Mouse (Mus musculus): ENCODE measurements at regions not wholly inside any gene's neighbourhood (a gene's known extent, or its start where the extent isn't known, plus 50 kb on each side); places are given as distances from the start of the nearest gene placed in this dataset.
"Not testable (repeated sequence)": the region's sequence is repeated elsewhere in the genome, so short reads cannot be mapped to it uniquely, and the experiment has no call there.

DNA sequence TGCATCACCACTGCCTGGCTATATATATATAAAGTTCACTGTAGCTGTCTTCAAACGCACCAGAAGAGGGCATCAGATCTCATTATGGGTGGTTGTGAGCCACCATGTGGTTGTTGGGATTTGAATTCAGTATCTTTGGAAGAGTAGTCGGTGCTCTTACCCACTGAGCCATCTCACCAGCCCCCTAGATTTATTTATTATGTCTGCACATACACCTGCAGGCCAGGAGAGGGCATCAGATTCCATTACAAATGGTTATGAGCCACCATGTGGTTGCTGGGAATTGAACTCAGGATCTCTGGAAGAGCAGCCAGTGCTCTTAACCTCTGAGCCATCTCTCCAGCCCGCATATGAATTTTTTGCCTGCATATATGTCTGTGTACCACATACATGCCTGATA, 120.4 kb upstream of the Haao start:
- H3K36me3 ChIP-seq (ENCODE audit: control insufficient read depth, insufficient read depth, low read length, poor library complexity, severe bottlenecking); H3K27me3 ChIP-seq (ENCODE audit: control insufficient read depth, insufficient read depth, low read length, poor library complexity, severe bottlenecking): not testable (repeated sequence)
- peak; percentile 21 for DNase-seq (ENCODE audit: low read depth, low spot score)

DNA sequence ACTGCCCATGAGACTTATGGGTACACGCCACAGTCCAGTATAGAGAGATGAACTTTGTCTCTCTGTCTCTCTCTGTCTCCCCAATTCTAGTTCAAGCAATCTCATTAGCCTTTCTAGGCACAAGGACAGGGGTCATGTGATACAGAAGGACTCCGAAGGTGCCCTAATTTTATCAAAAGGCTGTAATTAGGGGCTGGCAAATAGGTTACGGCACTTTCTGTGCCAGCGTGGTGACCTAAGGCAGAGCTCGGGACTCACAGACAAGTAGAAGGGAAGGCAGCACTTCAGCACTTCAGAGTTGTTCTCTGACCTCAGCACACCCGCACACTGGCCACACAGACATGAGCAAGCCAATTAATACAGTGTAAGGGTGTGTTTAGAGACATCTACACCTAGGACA, 119.2 kb upstream of the Haao start:
- no peaks in the 10 kb centered on the region for H3K36me3 ChIP-seq (ENCODE audit: control insufficient read depth, insufficient read depth, low read length, poor library complexity, severe bottlenecking)
- no peaks in the 10 kb centered on the region for H3K27me3 ChIP-seq (ENCODE audit: control insufficient read depth, insufficient read depth, low read length, poor library complexity, severe bottlenecking)
- no peak for DNase-seq (ENCODE audit: low read depth, low spot score)

DNA sequence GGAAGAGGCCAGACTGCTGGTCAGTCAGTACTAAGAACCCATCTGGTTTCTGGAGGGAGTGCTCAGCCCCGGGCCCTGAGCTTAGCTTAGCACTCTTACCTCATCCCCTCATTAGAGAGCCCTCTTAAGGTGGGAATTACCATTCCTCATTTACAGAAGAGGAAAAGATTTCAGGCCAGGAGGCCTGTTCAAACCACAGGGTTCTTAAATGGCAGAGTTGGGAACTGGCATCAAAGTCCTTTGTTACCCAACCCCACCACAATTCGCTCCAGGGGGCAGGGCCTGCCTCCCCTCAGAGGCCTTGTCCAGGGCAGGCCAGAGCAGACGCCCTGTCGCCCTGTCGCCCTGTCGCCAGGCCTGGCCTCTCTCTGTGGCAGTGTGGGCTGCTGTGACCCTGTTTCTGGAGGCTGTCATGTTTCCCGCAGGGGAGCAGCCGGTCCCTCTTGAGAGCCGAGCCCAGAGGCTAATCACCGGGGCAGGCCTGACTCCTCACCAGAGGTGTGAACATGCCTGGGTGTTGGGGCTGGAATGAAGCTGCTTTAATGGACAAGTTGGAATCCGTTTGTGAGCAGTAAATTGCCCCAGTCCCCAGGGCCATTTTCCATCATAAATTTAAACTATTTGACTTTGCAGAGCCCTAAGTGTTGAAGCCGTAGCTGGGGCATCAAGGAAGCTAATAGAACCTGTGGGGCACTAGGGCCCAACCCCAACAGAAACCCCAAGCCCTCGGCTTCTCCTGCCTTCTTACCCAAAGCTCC, 116.9 kb upstream of the Haao start:
- no peaks in the 10 kb centered on the region for H3K36me3 ChIP-seq (ENCODE audit: control insufficient read depth, insufficient read depth, low read length, poor library complexity, severe bottlenecking)
- no peaks in the 10 kb centered on the region for H3K27me3 ChIP-seq (ENCODE audit: control insufficient read depth, insufficient read depth, low read length, poor library complexity, severe bottlenecking)
- no peak for DNase-seq (ENCODE audit: low read depth, low spot score)

DNA sequence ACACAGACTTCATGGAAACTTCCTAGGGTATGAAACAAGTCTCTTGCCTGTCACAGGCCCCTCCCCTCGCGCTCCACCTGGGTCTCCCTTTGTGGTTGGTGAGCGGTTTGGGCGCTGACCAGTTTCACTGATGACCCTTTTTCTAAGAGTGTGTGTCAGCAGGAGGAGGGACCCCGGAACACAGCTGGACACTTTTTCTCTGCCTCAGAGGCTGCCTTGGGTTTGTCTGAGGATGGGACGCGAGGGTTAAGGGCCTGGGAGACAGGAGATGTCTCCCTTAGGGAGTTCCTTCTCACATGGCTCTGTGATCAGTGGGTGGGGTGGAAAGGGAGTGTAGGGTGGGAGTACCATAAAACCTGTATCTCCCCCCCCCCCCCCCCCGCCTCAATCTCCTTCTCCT, 115.8 kb upstream of the Haao start:
- DNase-seq (ENCODE audit: low read depth, low spot score): no peak
- no peaks in the 10 kb centered on the region for H3K36me3 ChIP-seq (ENCODE audit: control insufficient read depth, insufficient read depth, low read length, poor library complexity, severe bottlenecking)

DNA sequence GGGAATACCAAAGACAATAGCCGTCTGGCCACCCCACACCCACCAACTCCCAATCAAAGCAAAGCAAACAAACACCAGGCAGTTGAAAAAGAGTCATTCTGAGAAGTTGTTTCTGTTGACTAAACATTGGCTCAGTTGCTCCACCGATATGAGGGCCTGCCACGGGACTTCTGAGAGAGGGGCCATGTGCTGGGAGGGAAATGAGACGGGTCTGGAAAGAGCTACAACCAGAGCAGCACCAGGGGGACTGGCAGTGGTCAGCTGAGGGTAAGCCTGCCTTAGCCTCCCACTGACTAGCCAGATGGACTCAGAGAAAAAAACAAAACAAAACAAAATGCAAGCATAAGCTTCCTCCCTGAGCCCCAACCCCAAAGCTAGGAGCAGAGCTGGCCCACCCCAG, 115.1 kb upstream of the Haao start:
- no peak for DNase-seq (ENCODE audit: low read depth, low spot score)
- no peaks in the 10 kb centered on the region for H3K36me3 ChIP-seq (ENCODE audit: control insufficient read depth, insufficient read depth, low read length, poor library complexity, severe bottlenecking)
- no peaks in the 10 kb centered on the region for H3K27me3 ChIP-seq (ENCODE audit: control insufficient read depth, insufficient read depth, low read length, poor library complexity, severe bottlenecking)

More for the DNA sequence above, 115.8 kb upstream of the Haao start:
- H3K27me3 ChIP-seq (ENCODE audit: control insufficient read depth, insufficient read depth, low read length, poor library complexity, severe bottlenecking): no peaks in the 10 kb centered on the region

DNA sequence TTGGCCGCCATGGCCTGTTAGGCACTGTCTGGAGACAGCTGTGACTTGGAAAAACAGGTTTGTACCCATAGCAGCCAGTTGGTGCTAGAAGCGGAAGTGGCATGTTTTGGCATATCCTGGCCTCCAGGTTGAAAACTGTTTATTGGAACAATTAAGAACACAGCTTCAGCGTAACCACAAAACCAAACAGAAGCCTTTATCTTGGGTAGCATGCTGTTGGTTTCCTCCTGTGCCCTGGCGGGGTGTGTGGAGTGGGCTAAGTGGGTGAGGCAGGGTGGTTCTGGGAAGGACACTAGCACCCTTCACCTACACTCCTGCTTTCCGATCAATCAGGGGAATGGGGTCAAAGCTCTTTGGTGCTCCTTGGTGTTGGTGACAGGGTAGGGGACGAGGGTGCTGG, 114.4 kb upstream of the Haao start:
- no peaks in the 10 kb centered on the region for H3K36me3 ChIP-seq (ENCODE audit: control insufficient read depth, insufficient read depth, low read length, poor library complexity, severe bottlenecking)
- DNase-seq (ENCODE audit: low read depth, low spot score): no peak

DNA sequence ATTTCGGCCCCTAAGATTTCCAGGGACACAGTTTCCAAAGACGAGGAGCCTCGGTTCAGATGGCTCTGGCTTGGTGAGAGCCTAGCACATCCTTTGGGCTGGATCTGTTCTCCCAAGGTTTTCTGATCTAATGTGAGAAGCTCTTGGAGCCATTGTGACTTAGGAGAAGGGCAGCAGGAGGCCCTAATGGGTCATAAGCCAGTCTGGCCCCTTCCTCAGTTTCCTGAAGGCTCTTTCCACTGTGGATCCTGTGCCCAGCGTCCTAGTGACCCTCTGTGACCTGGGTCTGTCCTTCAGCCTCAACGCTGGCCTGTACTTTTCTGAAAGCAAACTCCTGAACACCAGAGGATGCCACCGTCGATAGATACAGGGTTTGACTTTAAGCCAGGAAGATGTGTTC, 113.1 kb upstream of the Haao start:
- Histone ChIP-seq H3K36me3 (ENCODE audit: control insufficient read depth, insufficient read depth, low read length, poor library complexity, severe bottlenecking) (no peaks in the 10 kb centered on the region), H3K27me3 (ENCODE audit: control insufficient read depth, insufficient read depth, low read length, poor library complexity, severe bottlenecking) (no peaks in the 10 kb centered on the region)
- no peak for DNase-seq (ENCODE audit: low read depth, low spot score)

More for the DNA sequence above, 114.4 kb upstream of the Haao start:
- no peaks in the 10 kb centered on the region for H3K27me3 ChIP-seq (ENCODE audit: control insufficient read depth, insufficient read depth, low read length, poor library complexity, severe bottlenecking)

DNA sequence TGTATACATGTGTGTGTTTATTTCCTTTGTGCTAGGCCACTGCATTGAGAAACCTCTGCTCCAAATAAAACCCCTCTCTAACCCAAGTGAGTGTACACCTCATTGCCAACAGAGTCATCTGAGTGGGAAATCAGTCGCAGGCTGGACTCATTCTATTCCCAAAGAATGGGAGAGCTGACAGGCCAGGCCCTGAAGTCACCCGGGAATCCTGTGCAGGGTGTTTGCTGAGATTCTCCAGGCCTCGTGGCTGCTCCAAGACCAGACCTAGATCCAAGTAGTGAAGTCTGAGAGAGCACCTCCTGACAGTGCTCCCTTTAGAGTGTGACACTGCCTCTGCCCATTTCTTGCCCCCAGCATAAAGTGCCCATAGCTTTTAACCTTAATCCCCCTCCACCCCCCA, 112.4 kb upstream of the Haao start:
- no peak for DNase-seq (ENCODE audit: low read depth, low spot score)
- Histone ChIP-seq H3K27me3 (ENCODE audit: control insufficient read depth, insufficient read depth, low read length, poor library complexity, severe bottlenecking) (no peaks in the 10 kb centered on the region), H3K36me3 (ENCODE audit: control insufficient read depth, insufficient read depth, low read length, poor library complexity, severe bottlenecking) (no peaks in the 10 kb centered on the region)

DNA sequence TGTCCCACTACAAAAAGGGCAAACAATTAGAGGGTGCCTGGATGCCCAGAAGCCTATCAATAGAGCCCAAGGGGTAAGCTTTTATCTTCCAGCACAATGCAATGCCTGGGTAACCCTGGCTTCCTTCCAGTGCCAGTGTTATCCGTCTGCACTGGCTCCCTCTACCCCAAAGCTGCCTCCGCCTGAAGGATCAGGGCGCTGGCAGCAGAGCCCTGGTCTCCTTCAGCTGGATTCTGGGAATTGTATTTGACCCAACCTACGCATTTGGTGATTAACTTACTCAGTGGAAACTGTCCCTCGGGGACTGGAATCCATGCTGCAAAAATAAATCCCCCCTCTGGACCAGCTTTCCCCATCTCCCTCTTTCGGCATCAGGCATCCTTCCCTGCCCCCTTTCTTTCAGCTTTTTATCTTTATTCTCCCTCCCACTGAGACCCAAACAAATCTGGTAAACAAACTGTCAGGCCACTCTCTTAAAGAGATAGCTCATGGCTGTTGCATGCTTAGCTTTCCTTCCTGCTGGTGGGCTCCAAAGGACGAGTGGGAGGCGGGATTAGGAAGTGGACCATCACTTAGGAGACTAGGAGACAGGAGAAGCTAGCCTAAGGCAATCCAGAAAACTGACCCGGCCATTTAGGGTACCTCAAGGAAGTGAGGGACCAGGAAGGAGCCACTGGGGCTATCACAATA, 111.5 kb upstream of the Haao start:
- DNase-seq (ENCODE audit: low read depth, low spot score): no peak

DNA sequence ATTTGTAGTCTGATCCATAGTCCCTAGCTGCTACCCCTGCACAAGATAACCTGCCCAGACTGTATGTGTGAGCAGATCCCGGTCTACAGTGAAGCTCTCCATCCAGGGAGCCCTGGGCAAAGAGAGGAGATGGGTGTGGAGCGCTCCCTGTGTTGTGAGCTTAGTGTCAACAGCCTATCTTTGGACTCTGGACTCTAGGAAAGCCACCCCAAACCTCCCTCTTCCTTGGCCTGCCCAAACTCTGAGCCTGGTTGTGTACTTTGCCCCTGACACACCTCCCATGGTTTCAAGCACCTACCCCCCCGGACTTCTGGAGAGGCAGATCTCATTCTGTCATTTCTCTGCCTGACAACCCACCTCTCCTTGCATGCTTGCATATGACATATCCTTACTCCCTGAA, 110.9 kb upstream of the Haao start:
- H3K27me3 ChIP-seq (ENCODE audit: control insufficient read depth, insufficient read depth, low read length, poor library complexity, severe bottlenecking): no peaks in the 10 kb centered on the region
- no peak for DNase-seq (ENCODE audit: low read depth, low spot score)
- no peaks in the 10 kb centered on the region for H3K36me3 ChIP-seq (ENCODE audit: control insufficient read depth, insufficient read depth, low read length, poor library complexity, severe bottlenecking)

More for the DNA sequence above, 111.5 kb upstream of the Haao start:
- no peaks in the 10 kb centered on the region for H3K27me3 ChIP-seq (ENCODE audit: control insufficient read depth, insufficient read depth, low read length, poor library complexity, severe bottlenecking)
- no peaks in the 10 kb centered on the region for H3K36me3 ChIP-seq (ENCODE audit: control insufficient read depth, insufficient read depth, low read length, poor library complexity, severe bottlenecking)

DNA sequence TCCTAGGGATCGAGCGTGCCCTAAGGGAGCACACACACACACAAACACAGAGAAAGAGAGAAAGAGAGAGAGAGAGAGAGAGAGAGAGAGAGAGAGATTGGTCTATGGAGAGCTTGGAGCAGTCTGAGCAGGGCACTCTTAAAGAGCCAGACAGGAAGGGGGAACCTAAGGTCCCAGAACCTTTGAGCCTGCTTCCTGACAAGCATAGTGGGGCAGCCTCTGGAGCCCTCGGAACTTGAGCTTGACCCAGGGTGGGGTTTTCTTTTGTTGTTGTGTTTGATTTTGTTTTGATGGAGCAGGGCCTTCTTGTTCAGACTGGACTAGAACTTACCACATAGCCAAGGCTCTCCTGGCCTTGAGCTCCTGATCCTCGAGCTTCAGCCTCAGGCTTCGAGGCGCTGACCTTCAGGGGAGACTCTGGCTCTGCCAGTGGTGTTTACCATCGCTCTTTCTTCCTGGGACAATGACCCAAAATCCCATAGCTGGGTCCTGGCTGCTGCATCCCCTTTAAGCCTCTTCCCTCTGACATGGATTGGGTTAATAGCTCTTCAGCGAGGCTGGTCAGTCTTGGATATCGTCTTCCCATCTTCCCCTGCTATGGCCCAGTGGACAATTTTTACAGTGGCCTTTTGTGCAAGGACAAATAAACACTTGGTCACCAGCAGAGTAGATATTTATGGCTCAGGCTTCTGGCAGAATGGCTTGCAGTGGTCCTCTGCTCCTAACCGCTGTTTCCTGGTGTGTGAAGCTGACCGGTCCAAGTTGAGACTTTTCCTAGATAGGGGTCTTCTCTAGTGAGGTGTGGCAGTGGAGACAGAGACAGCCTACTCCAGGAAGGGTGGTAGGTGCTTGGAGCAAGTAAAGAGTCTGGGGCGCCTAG, 110.1 kb upstream of the Haao start:
- H3K27me3 ChIP-seq (ENCODE audit: control insufficient read depth, insufficient read depth, low read length, poor library complexity, severe bottlenecking): no peaks in the 10 kb centered on the region
- DNase-seq (ENCODE audit: low read depth, low spot score): no peak

DNA sequence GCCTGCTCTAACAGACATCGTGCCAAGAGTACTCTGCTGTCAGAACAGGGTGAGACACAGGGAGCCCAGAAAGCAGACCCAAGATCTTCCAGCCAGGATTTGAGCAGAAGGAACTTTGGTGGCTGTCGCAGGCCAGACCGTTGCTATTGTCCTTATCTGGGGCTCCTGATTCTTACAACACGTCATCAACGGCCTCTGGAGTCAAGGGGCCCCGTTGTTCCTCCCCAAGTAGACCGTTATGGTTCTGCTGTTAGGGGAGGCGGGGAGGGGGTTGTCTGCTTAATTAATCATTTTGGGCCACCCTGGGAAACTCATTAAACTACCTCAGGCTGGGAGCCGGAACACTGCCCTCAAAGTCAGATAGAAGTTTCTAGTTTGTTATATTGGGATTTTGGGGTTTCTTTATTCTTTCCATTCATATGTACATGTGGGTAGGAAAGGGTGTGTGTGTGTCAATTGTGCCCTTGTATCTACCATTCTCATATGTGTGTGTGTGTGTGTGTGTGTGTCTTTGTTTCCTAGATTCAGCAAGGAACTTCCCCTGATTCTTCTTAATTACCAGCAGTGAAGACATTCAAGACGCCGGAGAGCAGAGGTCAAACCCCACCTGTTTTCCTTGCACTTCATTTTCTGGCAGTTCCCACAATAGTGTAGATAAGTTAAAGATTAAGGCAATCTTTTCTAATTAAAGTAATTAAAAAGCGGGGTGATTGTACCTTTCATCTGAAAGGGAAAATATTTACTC, 109.2 kb upstream of the Haao start:
- Histone ChIP-seq H3K27me3 (ENCODE audit: control insufficient read depth, insufficient read depth, low read length, poor library complexity, severe bottlenecking) (no peaks in the 10 kb centered on the region), H3K36me3 (ENCODE audit: control insufficient read depth, insufficient read depth, low read length, poor library complexity, severe bottlenecking) (no peaks in the 10 kb centered on the region)
- DNase-seq (ENCODE audit: low read depth, low spot score): no peak

More for the DNA sequence above, 110.1 kb upstream of the Haao start:
- H3K36me3 ChIP-seq (ENCODE audit: control insufficient read depth, insufficient read depth, low read length, poor library complexity, severe bottlenecking): no peaks in the 10 kb centered on the region

DNA sequence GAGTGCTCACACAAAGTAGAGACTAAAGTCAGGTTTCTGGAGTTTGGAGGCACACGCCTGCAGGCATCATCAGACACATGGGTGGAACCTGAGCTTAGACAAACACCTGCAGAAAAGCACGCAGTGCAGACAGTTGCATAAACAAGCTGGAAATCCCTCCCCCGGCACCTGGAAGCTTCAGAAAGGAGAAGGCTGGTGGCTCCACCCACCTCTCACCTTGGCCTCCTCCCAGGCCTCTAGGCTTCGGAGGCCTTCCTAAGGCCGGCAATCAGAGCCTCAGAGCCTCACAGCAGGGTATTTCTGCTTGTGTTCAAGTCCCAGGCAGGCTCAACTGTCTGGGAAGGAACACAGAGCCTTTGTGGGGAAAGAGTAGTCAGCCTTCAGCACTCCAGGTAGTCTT, 108.2 kb upstream of the Haao start:
- H3K36me3 ChIP-seq (ENCODE audit: control insufficient read depth, insufficient read depth, low read length, poor library complexity, severe bottlenecking): no peaks in the 10 kb centered on the region
- no peaks in the 10 kb centered on the region for H3K27me3 ChIP-seq (ENCODE audit: control insufficient read depth, insufficient read depth, low read length, poor library complexity, severe bottlenecking)
- DNase-seq (ENCODE audit: low read depth, low spot score): no peak

DNA sequence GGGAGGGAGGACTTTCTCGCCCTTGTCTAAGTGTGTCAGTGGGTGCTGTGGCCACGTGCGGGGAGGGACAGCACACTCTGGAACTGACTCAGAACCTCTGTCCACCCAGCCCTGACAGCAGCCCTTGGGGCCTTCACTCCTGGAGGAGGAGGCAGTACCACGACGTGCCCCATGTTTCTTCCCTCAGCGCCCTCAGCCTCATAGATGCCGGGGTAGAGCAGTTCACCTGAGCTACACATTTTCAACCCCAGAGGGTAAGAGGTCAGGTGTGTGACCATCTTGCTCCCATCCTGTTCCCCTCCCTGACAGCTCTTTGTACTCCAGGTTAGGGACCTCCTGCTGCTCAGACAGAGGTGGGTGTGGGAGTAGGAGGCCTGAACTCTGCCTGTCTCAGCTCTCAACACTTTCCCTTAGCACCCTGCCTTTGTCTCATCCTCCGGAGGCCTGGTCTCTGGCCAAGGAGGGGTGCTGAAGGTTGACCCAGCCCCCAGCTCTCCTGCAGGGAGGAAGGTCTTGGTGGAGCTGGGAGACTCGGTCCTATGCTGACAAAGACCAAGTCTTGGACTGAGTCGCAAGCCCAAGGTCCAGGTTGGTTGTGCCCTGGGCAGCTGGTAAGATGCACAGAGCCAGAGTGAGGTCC, 107.4 kb upstream of the Haao start:
- H3K27me3 ChIP-seq (ENCODE audit: control insufficient read depth, insufficient read depth, low read length, poor library complexity, severe bottlenecking): no peaks in the 10 kb centered on the region
- DNase-seq (ENCODE audit: low read depth, low spot score): no peak
- H3K36me3 ChIP-seq (ENCODE audit: control insufficient read depth, insufficient read depth, low read length, poor library complexity, severe bottlenecking): no peaks in the 10 kb centered on the region

Data from splenic B cell, adult 2 months (primary cell).